Mouse (Mus musculus): ENCODE data around the gene Nol9. TPM values are rescaled to one million over a fixed set of nuclear protein-coding genes. Genes with fewer than 3 reads are reported as not detected.
A peak's percentile ranks its signal among the peaks of the same experiment; 100 is the strongest.

Gene Nol9
- 18.7 and 23.0 TPM in 2 replicates for polyA plus RNA-seq (2015; fragmentation: Nextera tagmentation; extraction: Ambion mirVana)

- ATAC-seq: peak; percentile 91
- Histone ChIP-seq H3K27ac (ENCODE audit: low read depth, low read length) (peak within 1 kb of the TSS; percentile 51; the same call in 1 of the 2 replicates), H3K27me3 (replicated peaks; ENCODE audit: control insufficient read depth, insufficient read depth, low read length) (no peaks in the 10 kb centered on the region), H3K9ac (ENCODE audit: low read depth, low read length) (peak within 1 kb of the TSS; percentile 87), H3K36me3 (ENCODE audit: control insufficient read depth, insufficient read depth, low read length) (peaks cover 20% of the 10 kb centered on the region), H3K9me3 (ENCODE audit: control insufficient read depth, low read length) (no peaks in the 10 kb centered on the region), H3K4me3 (ENCODE audit: low read length) (peak within 1 kb of the TSS; percentile 99), H3K4me2 (ENCODE audit: low read length) (peak within 1 kb of the TSS; percentile 99), H3K4me1 (ENCODE audit: control insufficient read depth, insufficient read depth, low read depth, low read length) (peaks cover 12% of the 10 kb centered on the region)
- WGBS: under 1% methylated on average over 69 of the region's 86 CpGs
These were observed at the start of gene Nol9 for GRCm38 (mm10) chr4:152038985-152039830. Gene Nol9, plus strand, starts transcription at chr4:152039321.

GRCm38 (mm10) chr4:151992091-151992490 lies 47.0 kb upstream of the Nol9 start:
- H3K27ac ChIP-seq (ENCODE audit: low read depth, low read length): no peak overlapping the region
- H3K36me3 ChIP-seq (ENCODE audit: control insufficient read depth, insufficient read depth, low read length): peaks cover 21% of the 10 kb centered on the region
- no peak overlapping the region for H3K4me3 ChIP-seq (ENCODE audit: low read length)
- no peaks in the 10 kb centered on the region for H3K9me3 ChIP-seq (ENCODE audit: control insufficient read depth, low read length)
- H3K27me3 ChIP-seq (replicated peaks; ENCODE audit: control insufficient read depth, insufficient read depth, low read length): no peaks in the 10 kb centered on the region
- ATAC-seq: no peak
- H3K4me2 ChIP-seq (ENCODE audit: low read length): no peak overlapping the region
- H3K4me1 ChIP-seq (ENCODE audit: control insufficient read depth, insufficient read depth, low read depth, low read length): peaks cover 20% of the 10 kb centered on the region
- H3K9ac ChIP-seq (ENCODE audit: low read depth, low read length): no peak overlapping the region
- 91% methylated on average over 9 of the region's 9 CpGs for WGBS

GRCm38 (mm10) chr4:151993035-151993434 lies 46.1 kb upstream of the Nol9 start:
- WGBS: 85% methylated on average over 6 of the region's 6 CpGs
- H3K27ac ChIP-seq (ENCODE audit: low read depth, low read length): no peak overlapping the region
- peaks cover 20% of the 10 kb centered on the region for H3K4me1 ChIP-seq (ENCODE audit: control insufficient read depth, insufficient read depth, low read depth, low read length)
- H3K9ac ChIP-seq (ENCODE audit: low read depth, low read length): no peak overlapping the region
- no peak for ATAC-seq
- no peak overlapping the region for H3K4me3 ChIP-seq (ENCODE audit: low read length)
- H3K4me2 ChIP-seq (ENCODE audit: low read length): no peak overlapping the region
- H3K9me3 ChIP-seq (ENCODE audit: control insufficient read depth, low read length): no peaks in the 10 kb centered on the region
- no peaks in the 10 kb centered on the region for H3K27me3 ChIP-seq (replicated peaks; ENCODE audit: control insufficient read depth, insufficient read depth, low read length)
- peaks cover 21% of the 10 kb centered on the region for H3K36me3 ChIP-seq (ENCODE audit: control insufficient read depth, insufficient read depth, low read length)

GRCm38 (mm10) chr4:151994228-151995171 lies 44.6 kb upstream of the Nol9 start:
- 1% methylated on average over 43 of the region's 61 CpGs for WGBS
- H3K4me1 ChIP-seq (ENCODE audit: control insufficient read depth, insufficient read depth, low read depth, low read length): peaks cover 20% of the 10 kb centered on the region

GRCm38 (mm10) chr4:151995371-151996172 lies 43.5 kb upstream of the Nol9 start:
- H3K9ac ChIP-seq (ENCODE audit: low read depth, low read length): peak overlapping the region; percentile 95
- WGBS: under 1% methylated on average over 61 of the region's 111 CpGs
- H3K27ac ChIP-seq (ENCODE audit: low read depth, low read length): peak overlapping the region; percentile 77
- no peaks in the 10 kb centered on the region for H3K9me3 ChIP-seq (ENCODE audit: control insufficient read depth, low read length)
- H3K4me1 ChIP-seq (ENCODE audit: control insufficient read depth, insufficient read depth, low read depth, low read length): peaks cover 20% of the 10 kb centered on the region
- peaks cover 19% of the 10 kb centered on the region for H3K36me3 ChIP-seq (ENCODE audit: control insufficient read depth, insufficient read depth, low read length)
- no peaks in the 10 kb centered on the region for H3K27me3 ChIP-seq (replicated peaks; ENCODE audit: control insufficient read depth, insufficient read depth, low read length)
- peak overlapping the region; percentile 88 for H3K4me2 ChIP-seq (ENCODE audit: low read length)
- ATAC-seq: no peak
- peak overlapping the region; percentile 99 for H3K4me3 ChIP-seq (ENCODE audit: low read length)

More at GRCm38 (mm10) chr4:151994228-151995171, 44.6 kb upstream of the Nol9 start:
- Histone ChIP-seq H3K4me3 (ENCODE audit: low read length) (peak overlapping the region; percentile 99), H3K36me3 (ENCODE audit: control insufficient read depth, insufficient read depth, low read length) (peaks cover 21% of the 10 kb centered on the region), H3K27me3 (replicated peaks; ENCODE audit: control insufficient read depth, insufficient read depth, low read length) (no peaks in the 10 kb centered on the region), H3K27ac (ENCODE audit: low read depth, low read length) (peak overlapping the region; percentile 77), H3K4me2 (ENCODE audit: low read length) (peak overlapping the region; percentile 88), H3K9me3 (ENCODE audit: control insufficient read depth, low read length) (no peaks in the 10 kb centered on the region), H3K9ac (ENCODE audit: low read depth, low read length) (peak overlapping the region; percentile 95)
- ATAC-seq: no peak

GRCm38 (mm10) chr4:151996173-151996950 lies 42.8 kb upstream of the Nol9 start, which contains the start of gene Phf13:
Gene Phf13, minus strand, starts transcription at chr4:151996258.
- Histone ChIP-seq H3K36me3 (ENCODE audit: control insufficient read depth, insufficient read depth, low read length) (peaks cover 11% of the 10 kb centered on the region), H3K27ac (ENCODE audit: low read depth, low read length) (peak within 1 kb of the TSS; percentile 90), H3K27me3 (replicated peaks; ENCODE audit: control insufficient read depth, insufficient read depth, low read length) (no peaks in the 10 kb centered on the region), H3K9me3 (ENCODE audit: control insufficient read depth, low read length) (no peaks in the 10 kb centered on the region), H3K4me2 (ENCODE audit: low read length) (peak within 1 kb of the TSS; percentile 88), H3K9ac (ENCODE audit: low read depth, low read length) (peak within 1 kb of the TSS; percentile 95), H3K4me3 (ENCODE audit: low read length) (peak within 1 kb of the TSS; percentile 99), H3K4me1 (ENCODE audit: control insufficient read depth, insufficient read depth, low read depth, low read length) (peaks cover 20% of the 10 kb centered on the region)
- WGBS: under 1% methylated on average over 87 of the region's 94 CpGs
- peak; percentile 98 for ATAC-seq

GRCm38 (mm10) chr4:151996951-151997222 lies 42.2 kb upstream of the Nol9 start:
- H3K4me3 ChIP-seq (ENCODE audit: low read length): peak overlapping the region; percentile 99
- WGBS: 4% methylated on average over 13 of the region's 13 CpGs
- H3K4me1 ChIP-seq (ENCODE audit: control insufficient read depth, insufficient read depth, low read depth, low read length): peaks cover 20% of the 10 kb centered on the region
- H3K9me3 ChIP-seq (ENCODE audit: control insufficient read depth, low read length): no peaks in the 10 kb centered on the region
- peaks cover 7% of the 10 kb centered on the region for H3K36me3 ChIP-seq (ENCODE audit: control insufficient read depth, insufficient read depth, low read length)
- peak overlapping the region; percentile 90 for H3K27ac ChIP-seq (ENCODE audit: low read depth, low read length)
- ATAC-seq: no peak
- H3K4me2 ChIP-seq (ENCODE audit: low read length): peak overlapping the region; percentile 71
- peak overlapping the region; percentile 82 for H3K9ac ChIP-seq (ENCODE audit: low read depth, low read length)
- H3K27me3 ChIP-seq (replicated peaks; ENCODE audit: control insufficient read depth, insufficient read depth, low read length): no peaks in the 10 kb centered on the region

- no peak overlapping the region; the same call in 1 of the 2 replicates for H3K4me3 ChIP-seq (ENCODE audit: low read length)
- H3K9me3 ChIP-seq (ENCODE audit: control insufficient read depth, low read length): no peaks in the 10 kb centered on the region
- ATAC-seq: no peak
- H3K36me3 ChIP-seq (ENCODE audit: control insufficient read depth, insufficient read depth, low read length): no peaks in the 10 kb centered on the region
- no peak overlapping the region for H3K27ac ChIP-seq (ENCODE audit: low read depth, low read length)
- 76% methylated on average over 3 of the region's 3 CpGs for WGBS
- no peaks in the 10 kb centered on the region for H3K27me3 ChIP-seq (replicated peaks; ENCODE audit: control insufficient read depth, insufficient read depth, low read length)
- peaks cover 20% of the 10 kb centered on the region for H3K4me1 ChIP-seq (ENCODE audit: control insufficient read depth, insufficient read depth, low read depth, low read length)
- no peak overlapping the region for H3K9ac ChIP-seq (ENCODE audit: low read depth, low read length)
- H3K4me2 ChIP-seq (ENCODE audit: low read length): peak overlapping the region; percentile 71
These were observed 41.4 kb upstream of the Nol9 start for GRCm38 (mm10) chr4:151997701-151998100.
